Mouse (Mus musculus): ENCODE data around the gene Arhgap15.

The Arhgap15 gene

DNA sequence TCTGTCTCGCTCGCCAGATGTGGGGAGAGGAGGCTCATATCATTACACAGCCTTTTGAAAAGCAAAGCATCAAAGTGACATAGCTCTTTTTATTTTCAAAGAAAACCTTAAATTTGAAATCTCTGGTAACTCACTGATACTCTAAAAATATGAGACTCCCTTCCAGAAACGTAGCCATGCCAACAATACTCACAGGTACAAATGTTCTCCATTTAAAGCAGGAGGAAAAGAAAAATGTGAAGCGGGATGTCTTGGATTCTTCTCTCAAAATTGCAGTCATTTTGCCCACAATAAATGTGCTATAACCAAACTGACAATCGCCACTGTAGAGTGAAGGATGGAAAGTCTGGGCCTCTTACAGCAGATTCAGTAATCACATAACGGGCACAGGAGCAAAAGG is 635.9 kb downstream of the Arhgap15 start:
- no peak for DNase-seq

GRCm38 (mm10) chr2:44389556-44389955 is 640.9 kb downstream of the Arhgap15 start:
- no peak for DNase-seq

DNA sequence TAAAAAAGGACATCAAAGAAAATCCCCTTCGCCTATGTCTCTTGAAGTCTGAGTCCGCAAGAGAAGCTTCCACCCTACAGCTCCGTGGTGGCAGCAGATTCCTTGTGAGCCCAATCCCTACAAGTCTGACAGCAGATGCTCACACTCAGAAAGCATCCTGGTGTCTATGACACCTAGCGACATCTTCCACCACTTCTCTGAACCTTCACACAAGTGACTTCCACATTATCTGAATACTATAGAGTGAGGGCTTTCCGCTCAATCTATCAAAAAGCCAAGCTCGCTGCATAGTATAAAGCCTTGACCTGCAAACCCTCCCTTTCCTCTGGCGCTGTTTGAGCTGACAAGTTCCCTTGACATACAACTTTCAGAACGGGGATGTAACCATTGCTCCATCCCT is 645.2 kb downstream of the Arhgap15 start:
- DNase-seq: no peak

DNA sequence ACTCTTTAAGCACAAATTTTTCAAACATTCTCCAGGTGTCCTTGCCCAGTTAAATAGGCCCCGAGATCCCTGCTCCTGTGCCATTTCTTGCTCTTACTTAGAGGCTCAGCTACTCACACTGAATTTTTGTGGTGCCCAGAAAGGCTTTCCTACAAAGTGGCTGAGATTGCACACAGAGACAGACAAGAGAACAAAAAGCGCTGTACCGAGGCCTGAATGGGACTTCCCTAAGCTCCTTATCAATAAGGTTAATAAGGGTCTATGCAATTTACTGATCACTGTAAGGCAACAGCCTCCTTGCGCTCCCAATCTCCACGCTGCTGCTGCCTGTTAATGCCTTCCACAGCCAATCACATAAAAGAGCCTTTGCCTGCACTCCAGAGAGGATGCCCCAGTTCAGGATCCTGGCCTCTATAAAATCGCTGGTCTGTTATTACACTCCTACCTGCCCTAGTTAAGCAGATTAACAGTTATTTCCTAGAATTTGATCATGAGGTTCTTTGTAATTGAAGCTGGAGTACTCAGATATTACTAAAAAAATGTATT is 646.4 kb downstream of the Arhgap15 start:
- no peak for DNase-seq

- no peak for DNase-seq
Observed at GRCm38 (mm10) chr2:44395577-44395976, 647.0 kb downstream of the Arhgap15 start.

- no peak for DNase-seq
Observed at GRCm38 (mm10) chr2:44397209-44397608, 648.6 kb downstream of the Arhgap15 start.

GRCm38 (mm10) chr2:44397735-44398337 is 649.2 kb downstream of the Arhgap15 start:
- DNase-seq: no peak

DNA sequence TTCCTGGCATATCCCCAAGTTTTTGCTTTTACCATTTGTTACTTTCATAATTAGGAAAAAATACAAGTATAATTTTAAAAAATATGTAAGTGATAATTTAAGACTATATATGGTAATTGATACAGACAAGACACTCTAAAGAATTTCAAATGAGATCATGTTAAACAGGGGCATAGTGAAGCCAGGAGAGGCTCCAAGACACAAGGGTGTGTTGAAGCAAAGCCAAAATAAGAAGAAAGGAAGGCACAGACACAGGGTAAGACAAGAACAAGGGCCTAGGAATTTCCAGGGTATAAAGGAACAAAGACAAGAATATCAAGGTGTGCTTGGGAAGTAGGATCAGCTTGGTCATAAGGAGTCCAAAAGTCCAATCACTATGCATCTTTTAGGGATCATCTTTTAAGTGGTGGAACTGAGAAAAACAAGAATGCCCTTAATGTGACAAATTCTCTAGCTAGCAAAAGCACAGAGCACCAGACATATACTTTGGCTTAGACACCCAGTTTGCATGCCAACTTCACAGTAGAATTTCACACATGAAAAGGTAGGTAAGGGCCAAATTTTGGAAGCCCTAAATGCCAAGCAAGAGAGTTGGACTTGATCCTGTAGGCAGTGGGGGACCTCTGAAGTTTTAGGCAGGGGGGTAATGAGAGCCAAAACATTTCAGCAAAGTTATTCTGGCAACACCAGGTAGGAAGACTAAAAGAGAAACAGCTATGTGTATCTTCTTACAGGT is 650.7 kb downstream of the Arhgap15 start:
- no peak for DNase-seq

GRCm38 (mm10) chr2:44401704-44402422 is 653.2 kb downstream of the Arhgap15 start:
- DNase-seq: no peak

- DNase-seq: no peak
Observed at GRCm38 (mm10) chr2:44411660-44412059, 663.0 kb downstream of the Arhgap15 start.

DNA sequence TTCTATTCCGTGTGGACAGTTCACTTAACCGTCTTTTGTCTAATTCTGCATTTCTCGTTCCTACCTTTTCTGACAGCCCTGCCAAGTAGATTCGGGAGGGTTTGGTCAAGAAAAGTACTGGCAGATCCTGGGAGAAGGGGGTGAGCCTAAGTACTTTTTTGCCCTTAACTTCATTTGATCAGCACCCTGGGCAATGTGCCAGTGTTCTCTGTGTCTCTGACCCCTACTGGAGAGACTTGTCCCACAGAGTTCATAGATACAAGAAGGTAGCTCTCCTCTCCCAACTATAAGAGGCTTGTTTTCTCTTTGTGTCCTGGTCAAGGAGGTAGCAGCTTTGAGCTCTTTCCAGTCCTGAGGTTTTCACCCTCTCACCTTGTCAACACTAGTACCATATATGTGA is 667.7 kb downstream of the Arhgap15 start:
- DNase-seq: no peak

GRCm38 (mm10) chr2:44419547-44420225 is 671.1 kb downstream of the Arhgap15 start:
- no peak for DNase-seq

DNA sequence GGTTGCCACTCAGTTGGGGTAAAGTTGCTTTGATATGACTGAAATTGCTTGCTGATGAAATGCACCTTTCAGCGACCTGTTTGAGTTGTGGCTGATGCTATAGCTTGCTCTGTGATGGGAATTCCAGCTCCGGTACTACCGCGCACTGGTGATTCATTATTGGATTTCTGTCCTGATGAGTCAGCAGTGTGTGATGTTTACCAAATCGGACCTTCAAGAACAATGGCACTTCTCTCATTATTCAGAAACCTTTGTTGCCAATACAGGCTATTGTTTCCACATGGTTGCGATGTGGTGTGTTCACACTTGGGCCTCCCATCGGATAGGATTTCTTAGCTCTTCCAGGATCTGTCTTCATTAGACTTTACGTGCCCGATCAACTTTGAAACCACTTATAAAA is 681.9 kb downstream of the Arhgap15 start:
- DNase-seq: no peak

DNA sequence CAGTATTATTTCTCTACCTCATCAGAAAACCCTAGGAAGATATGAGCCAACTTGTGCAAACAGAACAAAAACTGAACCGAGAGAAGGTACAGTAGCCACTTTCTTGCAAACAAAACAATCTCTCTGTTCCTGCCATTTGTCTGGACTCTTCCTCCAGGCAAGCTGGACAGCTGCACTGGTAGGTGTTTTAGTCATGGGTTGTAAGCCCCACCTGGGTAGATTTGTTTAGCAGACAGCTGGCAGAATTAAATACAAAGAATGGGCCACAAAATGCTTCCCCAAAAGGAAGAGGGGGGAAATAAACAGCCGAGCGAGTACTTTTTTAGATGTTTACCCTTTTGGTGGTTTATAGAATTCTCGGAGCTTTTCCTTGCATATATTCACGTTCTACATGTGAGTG is 688.0 kb downstream of the Arhgap15 start:
- no peak for DNase-seq

DNA sequence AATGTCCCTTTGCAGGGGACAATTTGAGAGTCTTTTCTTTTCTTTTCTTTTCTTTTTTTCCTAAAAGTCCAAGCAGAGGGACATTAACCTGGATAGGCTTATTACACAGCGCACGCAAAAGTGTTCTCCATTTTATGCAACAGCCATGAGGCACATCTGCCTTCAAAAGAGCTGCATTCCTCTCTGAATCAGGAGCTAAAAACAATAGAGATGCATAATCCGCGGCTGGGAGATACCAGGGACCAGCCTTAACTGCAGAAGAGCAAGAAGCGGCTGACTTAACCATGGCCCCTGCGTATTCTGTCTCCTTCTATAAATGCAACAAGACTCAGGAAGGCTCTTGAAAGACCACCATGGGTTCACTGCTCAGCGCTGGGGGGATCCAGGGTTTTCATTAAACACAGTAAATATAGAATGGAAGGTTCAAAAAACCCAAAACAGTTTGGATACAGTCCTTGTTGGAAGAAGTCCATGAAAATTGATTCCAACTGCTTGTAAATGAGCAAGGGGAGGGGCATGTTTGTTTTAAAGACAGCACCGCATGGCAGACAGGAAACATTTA is 689.0 kb downstream of the Arhgap15 start:
- DNase-seq: no peak

DNA sequence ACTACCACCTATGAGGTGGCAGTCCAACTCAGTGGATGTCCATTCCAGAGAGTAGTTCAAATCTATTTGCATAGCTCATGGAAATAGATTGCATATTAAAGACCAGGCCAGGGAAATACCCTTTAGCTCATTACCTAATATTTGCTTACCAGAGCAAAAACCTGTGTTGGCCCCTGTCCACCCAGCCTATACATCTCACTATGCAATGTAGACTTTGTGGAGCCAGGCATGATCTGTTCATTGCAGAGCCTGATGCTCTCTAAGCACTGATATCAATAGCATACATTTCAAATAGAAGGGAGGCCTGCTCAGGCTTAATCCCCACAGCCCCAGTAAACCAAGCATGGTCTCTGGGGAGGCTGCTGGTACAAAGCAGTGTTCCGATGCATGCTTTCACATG is 689.4 kb downstream of the Arhgap15 start:
- DNase-seq: no peak

- no peak for DNase-seq
Observed at GRCm38 (mm10) chr2:44444938-44445337, 696.3 kb downstream of the Arhgap15 start.

Measured in B cell, adult 2 months (primary cell).